Mouse (Mus musculus) adrenal gland (tissue): ENCODE results near the gene Gm266.

Source experiments
- intact Hi-C: fragments of 180-260 bp; cut with DNase I; formaldehyde crosslinking; loops from one replicate; pipeline ENCODE4 v1.15.1; 2025

Gm266 gene

GRCm38 (mm10) chr12:111503571-111503970, 17.9 kb upstream of the Gm266 start:
- intact Hi-C loops, result loop anchor here (5.0 kb wide), 1 partner anchor 36 kb away; no protein-coding TSS in a partner anchor

GRCm38 (mm10) chr12:111503063-111503567, 17.5 kb upstream of the Gm266 start:
- intact Hi-C loops, result loop anchor here (5.0 kb wide), 1 partner anchor 36 kb away; no protein-coding TSS in a partner anchor

- intact Hi-C loops, result loop anchor here (5.0 kb wide), 1 partner anchor 33 kb away; no protein-coding TSS in a partner anchor
Measured at GRCm38 (mm10) chr12:111500725-111501124, 15.1 kb upstream of the Gm266 start.

DNA sequence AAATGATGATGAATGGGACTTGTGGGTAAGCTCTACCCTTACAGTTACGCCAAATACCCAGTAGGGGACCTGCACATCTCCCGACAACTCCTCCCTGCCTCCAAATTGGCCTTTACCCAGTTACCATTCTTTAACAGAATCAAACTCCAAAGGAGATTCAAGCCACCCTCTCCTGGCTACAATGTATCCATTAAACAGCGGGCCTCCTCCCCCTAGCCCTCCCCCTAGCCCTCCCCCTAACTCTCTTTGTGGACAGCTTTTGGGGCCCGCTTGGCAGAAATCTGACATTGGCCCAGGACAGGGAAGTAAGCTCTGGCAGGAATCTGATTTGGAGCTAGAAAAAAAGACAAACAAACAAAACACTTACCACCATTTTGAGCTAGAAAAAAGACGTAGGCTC, 14.0 kb upstream of the Gm266 start:
- intact Hi-C loops, result loop anchor here (5.0 kb wide), 1 partner anchor 32 kb away; no protein-coding TSS in a partner anchor

GRCm38 (mm10) chr12:111497076-111497475, 11.5 kb upstream of the Gm266 start:
- intact Hi-C loops, result no loop called here

DNA sequence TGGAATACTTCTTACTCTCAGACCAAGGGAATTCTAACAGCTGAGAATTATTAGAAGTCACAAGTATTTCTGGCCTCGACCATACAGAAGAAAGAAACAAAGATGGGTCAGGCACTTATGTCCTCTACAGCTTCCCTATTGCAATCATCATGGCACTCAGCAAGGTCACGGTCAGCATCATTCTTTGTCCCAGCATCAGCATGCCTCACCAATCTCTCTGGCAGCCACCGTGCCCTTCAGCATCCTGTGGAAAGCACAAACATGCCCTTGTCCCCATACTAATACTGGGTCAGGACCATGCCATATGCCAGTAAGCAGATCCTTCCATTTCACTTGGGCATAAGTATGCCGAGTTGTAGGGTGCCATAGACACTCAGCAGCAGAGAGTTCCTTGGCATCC, 9.3 kb upstream of the Gm266 start:
- intact Hi-C loops, result no loop called here

- intact Hi-C loops, result no loop called here
Measured at GRCm38 (mm10) chr12:111489261-111489865, 3.7 kb upstream of the Gm266 start.

DNA sequence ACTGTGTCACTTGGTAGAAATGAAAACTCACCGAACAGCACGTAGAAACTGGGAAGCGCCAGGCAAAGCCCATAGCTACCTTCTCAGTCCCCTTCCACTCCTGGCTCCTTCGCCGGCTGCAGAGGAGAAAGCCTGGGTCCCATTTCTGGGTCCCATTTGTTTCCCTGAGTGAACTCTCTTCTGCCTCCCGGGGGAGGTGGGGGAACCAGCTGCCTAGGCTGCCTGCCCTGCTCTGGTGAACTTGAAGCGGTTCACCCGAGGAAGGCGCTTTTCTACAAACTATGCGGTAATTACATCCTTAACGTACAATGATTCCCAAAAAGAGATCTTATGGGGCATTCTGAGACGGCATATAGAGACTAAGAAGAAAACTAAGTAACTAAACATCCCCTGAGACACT, 832 bp upstream of the Gm266 start:
- intact Hi-C loops, result no loop called here

GRCm38 (mm10) chr12:111485046-111485651, 474 bp downstream of the Gm266 start:
- intact Hi-C loops, result no loop called here

GRCm38 (mm10) chr12:111479917-111480316, 5.7 kb downstream of the Gm266 start:
- intact Hi-C loops, result no loop called here

- intact Hi-C loops, result no loop called here
Measured at GRCm38 (mm10) chr12:111478924-111479323, 6.7 kb downstream of the Gm266 start.

DNA sequence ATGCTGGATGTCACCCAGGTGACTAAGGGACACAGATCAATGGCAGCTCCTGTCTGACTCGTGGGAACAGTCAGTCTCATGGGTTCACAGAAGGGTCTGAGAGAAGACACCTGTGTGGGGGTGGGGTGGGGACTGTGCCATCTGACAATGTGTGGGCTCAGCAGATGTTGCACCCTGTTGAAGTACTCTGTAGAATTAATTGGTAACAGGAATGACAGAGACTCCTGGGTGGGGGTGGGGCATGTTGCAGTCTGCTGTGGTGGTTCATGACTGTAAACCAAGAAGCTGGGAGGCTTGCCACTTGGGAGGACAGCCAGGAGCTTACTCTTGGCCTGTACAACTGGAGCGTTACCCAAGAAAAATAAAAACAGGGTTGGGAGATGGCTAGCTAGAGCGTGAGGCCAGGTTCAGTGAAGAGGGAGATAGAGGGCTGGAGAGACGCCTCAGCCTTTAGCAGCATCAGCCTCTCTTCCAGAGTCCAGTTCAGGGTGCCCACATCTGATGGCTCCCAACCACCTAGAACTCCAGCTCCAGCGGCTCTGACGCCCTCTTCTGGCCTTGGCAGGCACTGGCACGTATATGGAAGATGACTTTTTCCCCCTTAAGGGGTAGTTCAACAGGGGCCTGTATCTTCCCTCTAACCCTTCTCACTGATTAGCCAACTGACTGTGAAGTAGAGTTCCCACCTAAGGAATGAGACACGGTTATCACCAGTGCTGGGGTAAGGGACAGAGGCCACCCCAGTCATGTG, 10.6 kb downstream of the Gm266 start:
- intact Hi-C loops, result no loop called here

GRCm38 (mm10) chr12:111474384-111474783, 11.2 kb downstream of the Gm266 start:
- intact Hi-C loops, result no loop called here

- intact Hi-C loops, result no loop called here
Measured at GRCm38 (mm10) chr12:111472886-111473285, 12.7 kb downstream of the Gm266 start.

DNA sequence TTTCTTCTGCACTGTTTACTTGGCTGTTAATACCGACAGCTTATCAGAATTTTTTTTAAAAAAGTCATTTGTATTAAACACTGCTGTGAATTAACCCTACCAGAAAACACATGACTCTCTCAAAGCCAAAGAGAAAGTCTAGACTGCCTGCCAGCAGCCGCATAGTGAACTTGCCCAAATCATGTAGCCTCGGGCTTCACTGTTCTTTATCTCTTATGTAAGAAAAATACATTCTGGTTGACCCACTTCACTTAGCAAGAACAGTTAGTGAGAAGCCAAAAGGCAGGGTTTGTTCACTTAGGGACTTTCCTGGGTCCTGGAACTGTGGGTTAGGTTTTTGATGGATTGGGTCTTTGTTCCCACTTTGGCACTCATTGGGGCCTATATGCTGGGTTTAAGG, 13.9 kb downstream of the Gm266 start:
- intact Hi-C loops, result no loop called here

GRCm38 (mm10) chr12:111471119-111471518, 14.5 kb downstream of the Gm266 start:
- intact Hi-C loops, result no loop called here

GRCm38 (mm10) chr12:111469507-111469906, 16.1 kb downstream of the Gm266 start:
- intact Hi-C loops, result loop anchor here (2.0 to 5.0 kb wide), 2 partner anchors 33 to 43 kb away; no protein-coding TSS in a partner anchor

- intact Hi-C loops, result loop anchor here (2.0 to 5.0 kb wide), 2 partner anchors 34 to 41 kb away; no protein-coding TSS in a partner anchor
Measured at GRCm38 (mm10) chr12:111468206-111468605, 17.4 kb downstream of the Gm266 start.

GRCm38 (mm10) chr12:111466369-111466768, 19.3 kb downstream of the Gm266 start:
- intact Hi-C loops, result loop anchor here (5.0 kb wide), 1 partner anchor 36 kb away; no protein-coding TSS in a partner anchor

DNA sequence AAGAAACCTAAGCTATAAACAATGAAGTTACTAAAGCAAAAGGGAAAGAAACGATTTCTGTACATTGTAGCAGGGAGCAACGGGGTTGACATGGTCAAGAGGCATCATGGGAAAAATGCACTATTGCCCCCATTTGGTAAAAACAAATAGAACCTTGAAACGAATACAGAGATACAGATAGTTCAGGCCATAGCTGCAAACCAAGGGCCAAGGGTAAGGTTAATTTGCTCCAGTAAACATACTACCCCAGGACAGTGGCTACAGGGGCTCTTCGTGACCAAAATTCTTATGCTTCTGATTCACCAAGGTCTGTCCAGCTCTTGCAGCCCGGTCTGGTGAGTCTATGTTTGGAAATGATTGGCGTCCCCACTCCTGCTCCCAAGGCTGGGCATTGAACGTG, 22.1 kb downstream of the Gm266 start:
- intact Hi-C loops, result no loop called here

GRCm38 (mm10) chr12:111457742-111458141, 27.9 kb downstream of the Gm266 start:
- intact Hi-C loops, result no loop called here

DNA sequence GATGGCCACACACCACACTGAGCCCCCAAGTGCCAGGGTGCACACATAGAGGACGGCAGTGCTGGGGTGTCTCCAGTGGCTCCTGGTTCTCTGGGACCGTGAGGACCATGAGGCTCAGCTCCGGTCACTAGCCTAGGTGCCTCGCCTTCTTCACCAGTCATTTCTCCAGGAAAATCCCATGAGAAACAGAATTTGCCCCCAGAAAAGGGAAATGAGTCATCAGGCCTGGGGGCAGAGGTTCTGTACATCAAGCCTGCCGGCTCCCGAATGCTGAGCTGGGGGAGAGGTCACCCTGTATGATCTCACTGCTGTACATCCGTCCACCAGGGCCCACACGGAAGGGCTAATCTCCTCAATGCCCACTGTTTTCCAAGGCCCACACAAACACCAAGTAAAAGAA, 29.8 kb downstream of the Gm266 start:
- intact Hi-C loops, result no loop called here
